Mouse (Mus musculus) embryonic facial prominence, embryonic 12.5 days (tissue): ENCODE data around the gene Maml3. TPM values are rescaled to one million over a fixed set of nuclear protein-coding genes. Genes with fewer than 3 reads are reported as not detected.

Experiments used
- ATAC-seq: fragments of 200-750 bp; cut with Nextera tagmentation; 2 replicates; pipeline ENCODE4 v1.8.0; 2017; ENCODE audit not compliant: insufficient number of reproducible peaks, insufficient read depth, low FRiP score, low TSS enrichment
- H3K27ac ChIP-seq: fragments of 300-500 bp; sonication (generic); 2 replicates; pipeline ENCODE4 v1.5.1; 2016; ENCODE audit warnings: mild to moderate bottlenecking
- H3K27me3 ChIP-seq: fragments of 300-500 bp; sonication (generic); 2 replicates; pipeline ENCODE4 v1.6.1; 2016; ENCODE audit warnings: mild to moderate bottlenecking, moderate library complexity
- H3K36me3 ChIP-seq: fragments of 300-500 bp; sonication (generic); 2 replicates; pipeline ENCODE4 v1.6.1; 2016; ENCODE audit warnings: mild to moderate bottlenecking
- H3K4me1 ChIP-seq: fragments of 300-500 bp; sonication (generic); 2 replicates; pipeline ENCODE4 v1.6.1; 2016
- H3K4me2 ChIP-seq: fragments of 300-500 bp; sonication (generic); replicated peaks from 2 replicates; pipeline ENCODE4 v1.6.1; 2016; ENCODE audit warnings: mild to moderate bottlenecking, moderate library complexity
- H3K4me3 ChIP-seq: fragments of 300-500 bp; sonication (generic); 2 replicates; pipeline ENCODE4 v1.5.1; 2016; ENCODE audit warnings: mild to moderate bottlenecking
- H3K9ac ChIP-seq: fragments of 300-500 bp; sonication (generic); 2 replicates; pipeline ENCODE4 v1.6.1; 2016; ENCODE audit warnings: mild to moderate bottlenecking, moderate library complexity
- H3K9me3 ChIP-seq: fragments of 300-500 bp; sonication (generic); 2 replicates; pipeline ENCODE4 v1.6.1; 2016; ENCODE audit warnings: mild to moderate bottlenecking, moderate library complexity
- WGBS: fragments of 180-500 bp; shearing (Covaris S2); methylation state at CpG from one replicate; pipeline ENCODE4 v1.1.7; 2016; 5-methylcytosine and 5-hydroxymethylcytosine counted together
- polyA plus RNA-seq: library from polyadenylated mRNA; unstranded; fragments of >200 nt; fragmentation: Nextera tagmentation; extraction: Ambion mirVana; gene quantifications from 2 replicates; pipeline ENCODE4 v1.2.1, GENCODE M21; 2016

Maml3 gene
- polyA plus RNA-seq, 1 experiment from 2014 or later, result 6.4 TPM

DNA sequence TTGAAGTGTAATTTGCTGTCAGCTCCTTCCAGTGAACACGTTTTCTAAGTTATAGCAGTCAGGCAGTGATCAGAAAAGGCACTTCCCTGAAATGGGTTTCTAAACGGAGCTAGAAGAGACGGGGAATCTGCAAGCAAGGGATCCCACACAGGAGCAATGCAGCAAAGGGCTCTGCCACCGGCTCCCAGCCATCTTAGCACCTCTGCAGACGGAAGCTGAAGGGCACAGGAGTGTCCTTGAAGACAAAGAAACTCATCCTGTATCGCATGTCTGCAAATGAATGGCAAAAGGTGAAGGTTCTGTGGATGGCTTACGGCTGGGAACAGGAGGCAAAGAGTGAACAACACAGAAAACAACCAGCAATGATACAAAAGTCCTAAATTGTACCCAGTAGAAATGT, 319.1 kb downstream of the Maml3 start:
- WGBS, result 79% methylated on average over 7 of the region's 7 CpGs
- H3K27me3 ChIP-seq, result no peaks in the 10 kb centered on the region
- peaks cover 16% of the 10 kb centered on the region for H3K4me1 ChIP-seq
- no peaks in the 10 kb centered on the region for H3K36me3 ChIP-seq
- no peak overlapping the region for H3K4me3 ChIP-seq
- no peak overlapping the region for H3K4me2 ChIP-seq
- no peak for ATAC-seq
- no peak overlapping the region for H3K9ac ChIP-seq
- no peak overlapping the region for H3K27ac ChIP-seq
- no peaks in the 10 kb centered on the region for H3K9me3 ChIP-seq

- no peak overlapping the region for H3K4me2 ChIP-seq
- 88% methylated on average over 10 of the region's 10 CpGs for WGBS
- peaks cover 16% of the 10 kb centered on the region for H3K4me1 ChIP-seq
- no peak for ATAC-seq
- no peaks in the 10 kb centered on the region for H3K27me3 ChIP-seq
- H3K27ac ChIP-seq, result no peak overlapping the region
- no peak overlapping the region for H3K4me3 ChIP-seq
- no peaks in the 10 kb centered on the region for H3K9me3 ChIP-seq
- H3K36me3 ChIP-seq, result no peaks in the 10 kb centered on the region
- H3K9ac ChIP-seq, result no peak overlapping the region
Observed at GRCm38 (mm10) chr3:51782191-51782590, 322.7 kb downstream of the Maml3 start.

GRCm38 (mm10) chr3:51778738-51779592, 325.9 kb downstream of the Maml3 start:
- no peaks in the 10 kb centered on the region for H3K27me3 ChIP-seq
- no peaks in the 10 kb centered on the region for H3K36me3 ChIP-seq
- H3K9ac ChIP-seq, result no peak overlapping the region
- no peak overlapping the region for H3K4me2 ChIP-seq
- H3K4me1 ChIP-seq, result peaks cover 16% of the 10 kb centered on the region
- peak overlapping the region; percentile 38 for H3K27ac ChIP-seq
- H3K9me3 ChIP-seq, result no peaks in the 10 kb centered on the region
- no peak overlapping the region for H3K4me3 ChIP-seq
- ATAC-seq, result peak; percentile 47
- WGBS, result 32% methylated on average over 16 of the region's 16 CpGs

GRCm38 (mm10) chr3:51778179-51778578, 326.7 kb downstream of the Maml3 start:
- no peaks in the 10 kb centered on the region for H3K36me3 ChIP-seq
- no peaks in the 10 kb centered on the region for H3K27me3 ChIP-seq
- H3K9ac ChIP-seq, result no peak overlapping the region
- peaks cover 16% of the 10 kb centered on the region for H3K4me1 ChIP-seq
- 69% methylated on average over 3 of the region's 3 CpGs for WGBS
- no peak overlapping the region for H3K4me2 ChIP-seq
- no peak for ATAC-seq
- no peak overlapping the region; the same call in 1 of the 2 replicates for H3K27ac ChIP-seq
- no peaks in the 10 kb centered on the region for H3K9me3 ChIP-seq
- H3K4me3 ChIP-seq, result no peak overlapping the region

GRCm38 (mm10) chr3:51776018-51776611, 328.8 kb downstream of the Maml3 start:
- Histone ChIP-seq H3K4me1 (peaks cover 16% of the 10 kb centered on the region), H3K36me3 (no peaks in the 10 kb centered on the region), H3K27me3 (no peaks in the 10 kb centered on the region), H3K4me3 (no peak overlapping the region), H3K4me2 (no peak overlapping the region), H3K9me3 (no peaks in the 10 kb centered on the region), H3K9ac (no peak overlapping the region), H3K27ac (no peak overlapping the region)
- 77% methylated on average over 2 of the region's 2 CpGs for WGBS
- no peak for ATAC-seq

DNA sequence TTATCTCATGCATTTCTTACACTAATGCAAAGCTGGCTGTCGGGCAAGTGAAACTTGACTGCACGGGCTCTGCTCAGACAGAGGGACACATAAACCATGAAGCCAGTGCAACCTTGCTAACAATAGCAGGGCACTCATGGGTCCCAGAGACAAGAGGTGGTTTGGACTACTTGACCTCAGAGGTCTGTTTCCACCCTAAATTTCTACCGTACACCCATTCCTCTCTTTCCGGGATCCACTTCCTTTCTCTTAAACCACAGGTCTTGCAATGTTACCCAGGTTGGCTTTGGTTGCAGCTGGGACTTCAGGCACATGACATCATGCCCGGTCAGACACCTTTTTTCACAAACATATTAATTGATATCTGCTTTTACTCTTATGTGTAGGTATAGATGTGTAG, 331.3 kb downstream of the Maml3 start:
- Histone ChIP-seq H3K4me1 (peaks cover 7% of the 10 kb centered on the region), H3K36me3 (no peaks in the 10 kb centered on the region), H3K9me3 (no peaks in the 10 kb centered on the region), H3K4me3 (no peak overlapping the region), H3K9ac (no peak overlapping the region), H3K27me3 (no peaks in the 10 kb centered on the region), H3K4me2 (no peak overlapping the region), H3K27ac (no peak overlapping the region)
- 74% methylated on average over 5 of the region's 5 CpGs for WGBS
- ATAC-seq, result no peak

DNA sequence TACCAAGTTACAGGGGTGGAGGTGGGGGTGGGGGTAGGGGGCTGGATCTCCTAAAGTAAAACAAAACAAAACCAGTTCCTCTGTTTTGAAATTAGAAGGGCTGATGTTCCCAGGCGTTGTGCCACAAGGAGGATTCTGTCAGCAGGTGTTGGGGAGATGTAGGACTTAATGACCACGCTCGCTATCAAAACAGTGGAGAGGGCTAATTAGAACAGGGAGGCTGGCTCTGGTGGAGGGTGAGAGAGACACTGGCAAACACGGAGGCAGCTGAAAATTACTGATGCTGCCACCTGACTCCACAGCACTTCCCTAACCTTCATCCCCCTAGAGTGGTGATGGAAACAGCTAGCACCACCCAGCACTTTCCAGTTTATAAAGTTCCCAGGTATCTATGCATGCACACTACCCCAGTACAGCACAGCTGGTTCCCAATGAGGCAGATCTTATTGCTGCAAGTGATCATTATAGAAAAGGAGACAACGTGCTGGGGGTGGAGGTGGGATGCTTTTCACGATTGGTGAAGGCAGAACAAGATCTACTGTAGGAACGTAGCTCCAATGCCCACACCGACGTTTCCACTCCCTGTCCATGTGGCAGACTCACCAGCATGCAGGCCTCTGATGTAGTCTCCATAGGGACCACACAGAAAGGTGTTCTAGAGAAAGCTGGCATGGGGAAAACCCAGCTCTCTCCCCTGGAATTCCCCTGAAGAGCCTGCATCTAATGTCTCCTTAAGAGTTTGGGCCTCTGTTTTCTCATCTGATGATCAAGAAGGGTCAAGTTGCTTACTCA, 332.8 kb downstream of the Maml3 start:
- Histone ChIP-seq H3K36me3 (no peaks in the 10 kb centered on the region), H3K4me3 (no peak overlapping the region), H3K27ac (no peak overlapping the region), H3K4me2 (no peak overlapping the region), H3K27me3 (no peaks in the 10 kb centered on the region), H3K9me3 (no peaks in the 10 kb centered on the region), H3K9ac (no peak overlapping the region), H3K4me1 (peaks cover 4% of the 10 kb centered on the region; the same call in 1 of the 2 replicates)
- no peak for ATAC-seq
- 59% methylated on average over 9 of the region's 9 CpGs for WGBS

- no peak overlapping the region for H3K4me3 ChIP-seq
- WGBS, result 87% methylated on average over 6 of the region's 6 CpGs
- no peaks in the 10 kb centered on the region for H3K9me3 ChIP-seq
- no peaks in the 10 kb centered on the region for H3K36me3 ChIP-seq
- ATAC-seq, result no peak
- H3K27me3 ChIP-seq, result no peaks in the 10 kb centered on the region
- H3K4me1 ChIP-seq, result peaks cover 4% of the 10 kb centered on the region; the same call in 1 of the 2 replicates
- H3K27ac ChIP-seq, result no peak overlapping the region
- no peak overlapping the region for H3K4me2 ChIP-seq
- no peak overlapping the region for H3K9ac ChIP-seq
Observed at GRCm38 (mm10) chr3:51769196-51769595, 335.7 kb downstream of the Maml3 start.

GRCm38 (mm10) chr3:51765220-51765923, 339.5 kb downstream of the Maml3 start:
- Histone ChIP-seq H3K27ac (no peak overlapping the region), H3K36me3 (no peaks in the 10 kb centered on the region), H3K9ac (no peak overlapping the region), H3K27me3 (no peaks in the 10 kb centered on the region), H3K4me3 (no peak overlapping the region), H3K9me3 (no peaks in the 10 kb centered on the region), H3K4me2 (no peak overlapping the region), H3K4me1 (peaks cover 4% of the 10 kb centered on the region; the same call in 1 of the 2 replicates)
- 80% methylated on average over 12 of the region's 12 CpGs for WGBS
- no peak for ATAC-seq

DNA sequence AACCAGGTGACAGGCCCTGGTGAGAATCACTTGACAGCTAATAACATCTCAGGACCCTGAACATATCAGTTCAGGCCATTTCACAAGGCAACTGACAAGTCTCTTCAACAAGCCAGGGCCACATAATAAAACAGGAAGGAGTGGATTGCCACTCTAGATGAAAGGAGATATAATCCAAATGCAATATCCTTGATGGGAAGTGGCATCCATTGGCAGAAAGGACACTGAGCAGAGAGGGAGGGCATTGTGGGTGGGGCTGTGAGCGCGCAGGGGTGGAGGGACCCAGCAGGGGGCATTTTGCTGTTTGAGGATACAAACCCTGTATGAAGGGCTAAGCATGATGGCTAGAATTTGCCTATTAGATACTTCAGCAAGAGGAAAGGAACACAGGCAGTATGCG, 340.7 kb downstream of the Maml3 start:
- Histone ChIP-seq H3K9me3 (no peaks in the 10 kb centered on the region), H3K4me3 (no peak overlapping the region), H3K36me3 (no peaks in the 10 kb centered on the region), H3K4me1 (peaks cover 4% of the 10 kb centered on the region; the same call in 1 of the 2 replicates), H3K4me2 (no peak overlapping the region), H3K27me3 (no peaks in the 10 kb centered on the region), H3K9ac (no peak overlapping the region), H3K27ac (no peak overlapping the region)
- WGBS, result 86% methylated on average over 3 of the region's 3 CpGs
- ATAC-seq, result no peak

GRCm38 (mm10) chr3:51762900-51763299, 342.0 kb downstream of the Maml3 start:
- H3K4me2 ChIP-seq, result no peak overlapping the region
- H3K36me3 ChIP-seq, result no peaks in the 10 kb centered on the region
- no peaks in the 10 kb centered on the region for H3K27me3 ChIP-seq
- peaks cover 4% of the 10 kb centered on the region; the same call in 1 of the 2 replicates for H3K4me1 ChIP-seq
- no peak overlapping the region for H3K27ac ChIP-seq
- H3K9me3 ChIP-seq, result no peaks in the 10 kb centered on the region
- no peak overlapping the region for H3K4me3 ChIP-seq
- 91% methylated on average over 10 of the region's 10 CpGs for WGBS
- H3K9ac ChIP-seq, result no peak overlapping the region
- ATAC-seq, result no peak
